27 mouse cellular contexts compared by ENCODE assay signal in the genomic region with DNA sequence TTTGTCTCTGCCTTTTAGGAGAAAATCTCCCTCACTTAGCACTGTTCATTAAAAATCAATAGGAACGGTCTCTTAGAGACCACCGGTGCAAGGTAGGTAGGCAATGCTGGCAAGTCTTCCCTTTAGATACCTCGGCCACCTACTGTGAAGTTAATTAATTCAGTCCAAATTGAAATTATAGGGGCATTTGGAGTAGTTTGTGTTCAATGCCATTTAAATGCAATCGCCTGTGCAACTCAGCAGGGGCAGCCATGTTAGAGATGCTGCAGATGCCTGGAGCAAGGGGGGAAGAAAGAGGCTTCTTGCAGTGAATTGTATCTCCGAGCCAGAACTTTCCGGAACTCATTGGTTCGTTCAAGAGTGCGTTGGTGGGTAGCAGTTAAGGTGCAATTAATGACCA.
DNase-seq lines count a peak whose midpoint lies in the region; ATAC-seq lines count a peak whose summit lies in the region.
"Had no signal": no experiment of that assay in that cellular context is flagged by ENCODE, and none has a peak within 500 bp of the region (broad histone marks: within the 10 kb centered on the region; RNA-seq: fewer than 3 reads in every experiment).

No protein-coding gene starts in this region.

- peak; percentile 16 for DNase-seq in forebrain, embryonic 14.5 days (ENCODE audit: low spot score)
- DNase-seq in left cerebral cortex, postnatal 4 days: peak; percentile 11
- DNase-seq in left cerebral cortex, adult 9 months (ENCODE audit: low spot score in 2 of 2): no peak
- DNase-seq in ZHBTc4 (ENCODE audit: low read depth, low spot score): peak; percentile 76
- DNase-seq in limb, embryonic 10.5 days (ENCODE audit: low spot score): no peak
- DNase-seq: adrenal gland, adult 2 months; adrenal gland, postnatal 36 days; cerebellum, adult 8-10 months; cerebellum, postnatal 36 days; forebrain, postnatal 0 days; kidney, postnatal 25 days; liver, embryonic 13.5 days; lung, adult 18-20 months; lung, postnatal 4 days; right cerebral cortex, postnatal 4 days; thymus, adult 18-20 months; thymus, postnatal 4 days had no signal

- no peak for ATAC-seq in forebrain, embryonic 14.5 days
- ATAC-seq in forebrain, embryonic 16.5 days: no peak
- peak; percentile 73; the same call in 1 of the 2 replicates for ATAC-seq in neural tube, embryonic 15.5 days (ENCODE audit: low FRiP score)
- ATAC-seq: activated CD4-positive, CD25-positive, alpha-beta regulatory T cell, adult 4 months; forebrain, postnatal 0 days; intestine, postnatal 0 days; lung, postnatal 0 days had no signal

- H3K36me3 ChIP-seq in forebrain, embryonic 14.5 days (ENCODE audit: control insufficient read depth, insufficient read depth, low read length): no peaks in the 10 kb centered on the region
- no peaks in the 10 kb centered on the region for H3K36me3 ChIP-seq in forebrain, embryonic 16.5 days (ENCODE audit: control insufficient read depth, insufficient read depth)
- no peaks in the 10 kb centered on the region for H3K36me3 ChIP-seq in neural tube, embryonic 15.5 days
- H3K36me3 ChIP-seq in limb, embryonic 10.5 days: peaks cover 13% of the 10 kb centered on the region
- H3K36me3 ChIP-seq: limb, embryonic 15.5 days; liver, embryonic 13.5 days had no signal

- intact Hi-C loops in left cerebral cortex, postnatal 4 days (cut with DNase I): no loop called here

- no peak overlapping the region for H3K27ac ChIP-seq in forebrain, embryonic 14.5 days (ENCODE audit: low read depth, low read length)
- H3K27ac ChIP-seq in forebrain, embryonic 16.5 days (ENCODE audit: low read length): no peak overlapping the region
- 0 out of 2 replicates have a peak overlapping the region, but pooled peaks have one; percentile 61 for H3K27ac ChIP-seq in neural tube, embryonic 15.5 days (replicated peaks)
- H3K27ac ChIP-seq in limb, embryonic 10.5 days: no peak overlapping the region
- H3K27ac ChIP-seq: left cerebral cortex, adult 2 months; limb, embryonic 15.5 days; liver, embryonic 13.5 days; midbrain, embryonic 12.5 days; stomach, postnatal 0 days had no signal

- WGBS in forebrain, embryonic 14.5 days: 45% methylated on average over 8 of the region's 8 CpGs
- WGBS in forebrain, embryonic 16.5 days: 38% methylated on average over 8 of the region's 8 CpGs
- WGBS in neural tube, embryonic 15.5 days: 34% methylated on average over 8 of the region's 8 CpGs
- 93% methylated on average over 8 of the region's 8 CpGs for WGBS in limb, embryonic 10.5 days

- H3K4me2 ChIP-seq in forebrain, embryonic 14.5 days (ENCODE audit: low read length): no peak overlapping the region
- no peak overlapping the region for H3K4me2 ChIP-seq in forebrain, embryonic 16.5 days (ENCODE audit: low read length)
- H3K4me2 ChIP-seq in neural tube, embryonic 15.5 days: no peak overlapping the region
- H3K4me2 ChIP-seq: limb, embryonic 15.5 days; liver, embryonic 13.5 days; midbrain, embryonic 12.5 days had no signal

- H3K4me3 ChIP-seq in forebrain, embryonic 14.5 days (ENCODE audit: low read depth, low read length): no peak overlapping the region
- no peak overlapping the region for H3K4me3 ChIP-seq in forebrain, embryonic 16.5 days (replicated peaks; ENCODE audit: low read length)
- no peak overlapping the region for H3K4me3 ChIP-seq in neural tube, embryonic 15.5 days (replicated peaks)
- H3K4me3 ChIP-seq in limb, embryonic 10.5 days: no peak overlapping the region
- H3K4me3 ChIP-seq: left cerebral cortex, adult 2 months; limb, embryonic 15.5 days; liver, embryonic 13.5 days; megakaryocyte, embryonic 14.5 days; midbrain, embryonic 12.5 days had no signal

- H3K4me1 ChIP-seq in forebrain, embryonic 14.5 days (ENCODE audit: control insufficient read depth, insufficient read depth, low read length): peaks cover 2% of the 10 kb centered on the region; the same call in 1 of the 2 replicates
- H3K4me1 ChIP-seq in forebrain, embryonic 16.5 days (replicated peaks; ENCODE audit: control insufficient read depth, insufficient read depth, low read length): no peaks in the 10 kb centered on the region
- H3K4me1 ChIP-seq in neural tube, embryonic 15.5 days: peaks cover 13% of the 10 kb centered on the region; the same call in 1 of the 2 replicates
- H3K4me1 ChIP-seq in limb, embryonic 10.5 days: no peaks in the 10 kb centered on the region
- H3K4me1 ChIP-seq: limb, embryonic 15.5 days had no signal

- H3K9ac ChIP-seq in forebrain, embryonic 14.5 days (ENCODE audit: low read length): no peak overlapping the region
- H3K9ac ChIP-seq in forebrain, embryonic 16.5 days (replicated peaks; ENCODE audit: low read depth, low read length): no peak overlapping the region
- H3K9ac ChIP-seq in neural tube, embryonic 15.5 days (replicated peaks): no peak overlapping the region
- H3K9ac ChIP-seq: forebrain, postnatal 0 days; limb, embryonic 15.5 days; liver, embryonic 13.5 days; midbrain, embryonic 12.5 days had no signal

- H3K9me3 ChIP-seq in forebrain, embryonic 14.5 days (replicated peaks; ENCODE audit: control insufficient read depth, low read length): no peaks in the 10 kb centered on the region
- H3K9me3 ChIP-seq in forebrain, embryonic 16.5 days (ENCODE audit: control insufficient read depth, low read length): no peaks in the 10 kb centered on the region
- H3K9me3 ChIP-seq in neural tube, embryonic 15.5 days (replicated peaks): no peaks in the 10 kb centered on the region
- H3K9me3 ChIP-seq in limb, embryonic 10.5 days (replicated peaks): no peaks in the 10 kb centered on the region
- H3K9me3 ChIP-seq: limb, embryonic 15.5 days; liver, embryonic 13.5 days; megakaryocyte, embryonic 14.5 days; midbrain, embryonic 12.5 days had no signal

- H3K27me3 ChIP-seq in forebrain, embryonic 14.5 days (replicated peaks; ENCODE audit: control insufficient read depth, insufficient read depth, low read length): no peaks in the 10 kb centered on the region
- no peaks in the 10 kb centered on the region for H3K27me3 ChIP-seq in forebrain, embryonic 16.5 days (replicated peaks; ENCODE audit: control insufficient read depth, insufficient read depth, low read length)
- H3K27me3 ChIP-seq in neural tube, embryonic 15.5 days (replicated peaks): no peaks in the 10 kb centered on the region
- no peaks in the 10 kb centered on the region for H3K27me3 ChIP-seq in limb, embryonic 10.5 days (ENCODE audit: low read depth, poor library complexity, severe bottlenecking)
- H3K27me3 ChIP-seq: limb, embryonic 15.5 days; liver, embryonic 13.5 days; megakaryocyte, embryonic 14.5 days had no signal

Comparison
In these comparisons a context has a peak if more than half of its experiments do, and no peak if none do; other contexts are left out.
1. DNase-seq: peak in forebrain, embryonic 14.5 days (single experiment), left cerebral cortex, postnatal 4 days (single experiment) and ZHBTc4 (single experiment); none in left cerebral cortex, adult 9 months (0 of 2) and limb, embryonic 10.5 days (single experiment).